Mouse (Mus musculus): ENCODE measurements around the gene Nampt. TPM values are rescaled to one million over a fixed set of nuclear protein-coding genes. Genes with fewer than 3 reads are reported as not detected.
A peak's percentile ranks its signal among the peaks of the same experiment; 100 is the strongest.

Nampt gene
- polyA plus RNA-seq, 1 experiment from 2014 or later: 26.6 TPM

DNA sequence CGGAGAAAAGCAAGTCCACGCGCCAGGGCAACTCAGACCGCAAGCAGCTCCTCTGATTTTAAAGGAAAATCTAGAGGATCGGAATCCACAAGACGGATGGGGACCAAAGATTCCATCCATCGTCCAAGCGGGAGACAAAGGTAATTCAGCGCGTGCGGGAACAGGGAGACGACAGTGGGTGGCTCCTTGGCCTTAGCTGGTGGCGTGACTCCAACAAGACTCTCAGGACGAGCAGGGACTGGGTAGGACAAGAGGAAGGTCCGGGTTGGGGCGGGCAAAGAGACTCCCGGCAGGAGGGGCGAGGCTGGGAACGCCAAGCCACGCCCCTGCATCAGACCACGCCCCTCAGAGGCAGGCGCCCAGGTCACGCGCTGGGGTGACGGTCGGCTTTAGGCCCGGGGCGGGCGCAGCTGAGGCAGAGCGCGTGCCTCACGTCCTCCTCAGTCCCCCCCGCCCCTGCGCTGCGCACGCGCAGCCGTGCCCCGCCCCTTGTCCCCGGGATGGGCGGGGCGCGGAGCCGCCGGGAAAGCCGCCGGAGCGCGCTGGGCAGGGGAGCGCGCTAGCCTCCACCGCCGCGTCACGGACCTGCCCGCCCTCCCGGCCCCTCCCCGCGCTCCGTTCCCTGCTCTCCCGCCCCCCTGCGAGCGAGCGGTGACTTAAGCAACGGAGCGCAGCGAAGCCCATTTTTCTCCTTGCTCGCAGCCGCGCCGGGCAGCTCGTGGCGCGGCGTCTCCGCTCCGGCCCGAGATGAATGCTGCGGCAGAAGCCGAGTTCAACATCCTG is 669 bp downstream of the Nampt start:
- no peaks in the 10 kb centered on the region; the same call in 1 of the 2 replicates for H3K4me1 ChIP-seq (ENCODE audit: control insufficient read depth, insufficient read depth, low read length)
- ATAC-seq (ENCODE audit: low read depth) (peak; percentile 96), DNase-seq (ENCODE audit: low spot score) (peak; percentile 98)
- peak overlapping the region; percentile 56 for H3K4me2 ChIP-seq (ENCODE audit: low read depth, low read length)
- H3K27ac ChIP-seq (replicated peaks; ENCODE audit: low read depth, low read length): peak overlapping the region; percentile 97
- peaks cover 11% of the 10 kb centered on the region; the same call in 1 of the 2 replicates for H3K36me3 ChIP-seq (ENCODE audit: control insufficient read depth, insufficient read depth, low read length)
- no peaks in the 10 kb centered on the region for H3K27me3 ChIP-seq (replicated peaks; ENCODE audit: control insufficient read depth, insufficient read depth, low read length)
- peak overlapping the region; percentile 68 for H3K4me3 ChIP-seq (ENCODE audit: low read depth, low read length)
- WGBS: under 1% methylated on average over 18 of the region's 80 CpGs
- peak overlapping the region; percentile 73 for H3K9ac ChIP-seq (ENCODE audit: low read depth, low read length)
- no peaks in the 10 kb centered on the region for H3K9me3 ChIP-seq (ENCODE audit: control insufficient read depth, low read length)

DNA sequence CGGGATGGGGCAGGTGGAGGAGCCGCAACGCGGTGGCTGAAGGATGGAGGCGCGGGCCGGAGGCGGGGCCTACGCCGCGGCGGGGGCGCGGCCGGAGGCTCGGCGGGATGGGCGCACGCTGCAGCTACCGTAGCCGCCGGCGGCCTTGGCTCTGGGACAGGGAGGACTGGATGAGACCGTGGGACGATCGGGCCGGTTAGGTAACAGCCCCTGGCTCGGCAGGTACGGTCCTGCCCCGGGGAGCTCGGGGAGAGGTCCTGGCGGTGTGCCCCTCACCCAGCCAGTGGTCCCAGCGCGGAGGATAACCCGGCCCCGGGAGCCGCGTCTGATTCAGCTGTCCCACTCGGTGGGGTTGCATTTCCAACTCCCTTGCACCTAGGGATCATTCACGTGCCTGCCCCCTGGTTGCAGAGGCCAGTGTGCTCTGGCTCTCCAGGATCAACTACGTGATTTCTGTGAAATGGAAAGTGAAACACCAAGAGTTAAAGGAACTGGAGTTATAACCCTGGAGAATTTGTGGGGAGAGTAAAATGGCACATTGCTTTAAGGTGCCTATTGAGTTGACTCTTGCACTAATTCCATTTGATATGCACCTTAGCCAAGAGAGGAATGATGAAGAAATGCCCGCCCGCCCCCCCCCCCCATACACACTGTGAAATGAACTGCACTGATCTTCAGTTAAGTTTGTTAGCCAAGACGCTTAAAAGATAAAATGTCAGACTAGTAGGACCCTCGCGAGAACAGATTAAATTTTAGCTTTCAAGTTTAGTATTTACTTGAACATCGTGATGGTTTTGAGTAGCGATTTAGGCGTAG is 1.6 kb downstream of the Nampt start:
- Histone ChIP-seq H3K9ac (ENCODE audit: low read depth, low read length) (peak overlapping the region; percentile 73), H3K27ac (replicated peaks; ENCODE audit: low read depth, low read length) (peak overlapping the region; percentile 97), H3K27me3 (replicated peaks; ENCODE audit: control insufficient read depth, insufficient read depth, low read length) (no peaks in the 10 kb centered on the region), H3K4me1 (ENCODE audit: control insufficient read depth, insufficient read depth, low read length) (no peaks in the 10 kb centered on the region; the same call in 1 of the 2 replicates), H3K4me2 (ENCODE audit: low read depth, low read length) (peak overlapping the region; percentile 56), H3K9me3 (ENCODE audit: control insufficient read depth, low read length) (no peaks in the 10 kb centered on the region), H3K36me3 (ENCODE audit: control insufficient read depth, insufficient read depth, low read length) (peaks cover 11% of the 10 kb centered on the region; the same call in 1 of the 2 replicates), H3K4me3 (ENCODE audit: low read depth, low read length) (peak overlapping the region; percentile 68)
- peak; percentile 78 for ATAC-seq (ENCODE audit: low read depth)
- WGBS: 3% methylated on average over 18 of the region's 49 CpGs
- DNase-seq (ENCODE audit: low spot score): peak; percentile 62

DNA sequence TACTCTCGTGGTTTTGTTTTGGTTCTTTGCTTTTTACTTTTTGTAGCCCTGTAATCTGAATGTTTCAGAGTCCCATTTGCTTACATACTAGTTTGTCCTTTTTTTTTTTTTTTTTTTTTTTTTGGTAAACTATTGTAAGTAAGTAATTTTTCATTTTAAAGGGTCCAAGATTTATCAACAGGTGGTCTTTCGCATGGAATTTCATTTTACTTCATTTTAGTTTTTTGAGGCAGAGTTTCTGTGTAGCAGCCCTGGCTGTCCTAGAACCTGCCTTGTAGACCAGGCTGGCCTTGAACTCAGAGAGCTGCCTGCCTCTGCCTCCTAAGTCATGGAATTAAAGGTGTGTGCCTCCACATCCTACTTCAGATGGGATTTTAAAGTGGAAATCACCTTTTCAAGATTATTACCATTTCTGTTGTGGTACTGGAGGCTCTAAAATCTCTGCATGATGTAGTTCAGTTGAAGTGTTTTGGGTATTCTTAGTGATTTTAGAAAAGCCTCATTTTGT is 2.2 kb downstream of the Nampt start:
- WGBS: 39% methylated on average over 2 of the region's 2 CpGs
- Histone ChIP-seq H3K4me1 (ENCODE audit: control insufficient read depth, insufficient read depth, low read length) (no peaks in the 10 kb centered on the region; the same call in 1 of the 2 replicates), H3K4me3 (ENCODE audit: low read depth, low read length) (peak overlapping the region; percentile 68), H3K27me3 (replicated peaks; ENCODE audit: control insufficient read depth, insufficient read depth, low read length) (no peaks in the 10 kb centered on the region), H3K4me2 (ENCODE audit: low read depth, low read length) (peak overlapping the region; percentile 56), H3K27ac (replicated peaks; ENCODE audit: low read depth, low read length) (no peak overlapping the region), H3K9me3 (ENCODE audit: control insufficient read depth, low read length) (no peaks in the 10 kb centered on the region), H3K36me3 (ENCODE audit: control insufficient read depth, insufficient read depth, low read length) (peaks cover 11% of the 10 kb centered on the region; the same call in 1 of the 2 replicates), H3K9ac (ENCODE audit: low read depth, low read length) (peak overlapping the region; percentile 73)
- no peak for DNase-seq (ENCODE audit: low spot score)
- no peak for ATAC-seq (ENCODE audit: low read depth)

DNA sequence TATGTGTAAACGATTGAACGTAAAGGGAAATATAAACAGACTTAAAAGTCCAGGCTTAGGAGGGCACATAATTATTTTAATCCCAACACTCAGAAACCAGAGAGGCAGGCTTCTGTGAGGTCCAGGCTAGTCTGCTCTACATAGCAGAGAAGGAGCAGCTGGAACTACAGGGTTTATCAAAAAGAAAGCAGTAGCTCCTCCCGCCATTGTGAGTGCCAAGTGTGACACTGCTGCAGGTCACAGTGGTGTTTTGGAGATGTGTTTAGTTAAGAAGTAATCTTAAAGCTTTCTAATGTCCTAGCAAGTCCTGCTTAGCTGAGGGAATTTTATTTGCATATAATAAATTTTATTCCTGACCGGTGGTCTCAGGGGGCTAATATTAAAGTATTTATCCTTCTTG is 2.7 kb downstream of the Nampt start:
- DNase-seq (ENCODE audit: low spot score): no peak
- H3K36me3 ChIP-seq (ENCODE audit: control insufficient read depth, insufficient read depth, low read length): peaks cover 11% of the 10 kb centered on the region; the same call in 1 of the 2 replicates
- H3K4me2 ChIP-seq (ENCODE audit: low read depth, low read length): no peak overlapping the region
- ATAC-seq (ENCODE audit: low read depth): no peak
- H3K27me3 ChIP-seq (replicated peaks; ENCODE audit: control insufficient read depth, insufficient read depth, low read length): no peaks in the 10 kb centered on the region
- 64% methylated on average over 4 of the region's 4 CpGs for WGBS
- H3K9ac ChIP-seq (ENCODE audit: low read depth, low read length): no peak overlapping the region
- H3K4me3 ChIP-seq (ENCODE audit: low read depth, low read length): no peak overlapping the region
- H3K9me3 ChIP-seq (ENCODE audit: control insufficient read depth, low read length): no peaks in the 10 kb centered on the region
- no peaks in the 10 kb centered on the region; the same call in 1 of the 2 replicates for H3K4me1 ChIP-seq (ENCODE audit: control insufficient read depth, insufficient read depth, low read length)
- no peak overlapping the region for H3K27ac ChIP-seq (replicated peaks; ENCODE audit: low read depth, low read length)

DNA sequence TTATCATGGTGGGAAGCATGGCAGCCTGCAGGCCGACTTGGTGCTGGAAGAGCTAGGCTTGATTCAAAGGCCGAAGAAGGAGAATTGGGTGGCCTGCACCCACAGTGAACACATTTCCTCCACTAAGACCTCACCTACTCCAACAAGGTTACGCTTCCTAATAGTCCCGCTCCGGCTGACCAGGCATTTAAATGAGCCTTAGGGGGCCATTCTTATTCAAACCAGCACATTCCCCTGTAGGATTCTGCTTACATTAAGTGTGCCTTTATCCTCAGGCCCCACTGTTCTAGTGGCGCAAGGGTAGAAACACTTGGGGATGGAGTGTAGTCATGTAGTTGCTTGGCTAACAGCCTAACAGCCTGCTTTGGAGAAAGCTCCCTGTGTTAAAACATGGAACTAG is 5.2 kb downstream of the Nampt start:
- Histone ChIP-seq H3K27ac (replicated peaks; ENCODE audit: low read depth, low read length) (no peak overlapping the region), H3K36me3 (ENCODE audit: control insufficient read depth, insufficient read depth, low read length) (peaks cover 11% of the 10 kb centered on the region; the same call in 1 of the 2 replicates), H3K4me1 (ENCODE audit: control insufficient read depth, insufficient read depth, low read length) (no peaks in the 10 kb centered on the region; the same call in 1 of the 2 replicates), H3K4me2 (ENCODE audit: low read depth, low read length) (no peak overlapping the region), H3K27me3 (replicated peaks; ENCODE audit: control insufficient read depth, insufficient read depth, low read length) (no peaks in the 10 kb centered on the region), H3K4me3 (ENCODE audit: low read depth, low read length) (no peak overlapping the region), H3K9ac (ENCODE audit: low read depth, low read length) (no peak overlapping the region), H3K9me3 (ENCODE audit: control insufficient read depth, low read length) (no peaks in the 10 kb centered on the region)
- DNase-seq (ENCODE audit: low spot score): no peak
- ATAC-seq (ENCODE audit: low read depth): no peak
- WGBS: 85% methylated on average over 6 of the region's 6 CpGs

DNA sequence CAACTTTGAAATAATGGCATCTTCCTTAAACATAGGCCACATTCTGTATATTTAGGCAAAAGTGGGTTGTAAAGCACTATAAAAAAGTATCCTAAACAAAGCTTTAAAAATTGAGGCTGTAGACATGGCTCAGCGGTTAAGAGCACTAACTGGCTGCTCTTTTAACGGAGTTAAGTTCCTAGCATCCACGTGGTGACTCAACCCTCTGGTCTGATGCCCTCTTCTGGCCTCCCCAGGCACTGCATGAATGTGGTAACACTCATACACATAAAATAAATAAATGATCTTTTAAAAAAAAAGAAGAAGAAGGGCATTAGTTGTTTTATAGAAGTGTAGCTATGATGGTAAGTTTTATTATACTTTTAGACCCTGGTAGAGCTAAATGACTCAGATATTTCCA is 7.6 kb downstream of the Nampt start:
- Histone ChIP-seq H3K4me3 (ENCODE audit: low read depth, low read length) (no peak overlapping the region), H3K9ac (ENCODE audit: low read depth, low read length) (no peak overlapping the region), H3K27ac (replicated peaks; ENCODE audit: low read depth, low read length) (no peak overlapping the region), H3K4me1 (ENCODE audit: control insufficient read depth, insufficient read depth, low read length) (no peaks in the 10 kb centered on the region; the same call in 1 of the 2 replicates), H3K36me3 (ENCODE audit: control insufficient read depth, insufficient read depth, low read length) (peaks cover 14% of the 10 kb centered on the region; the same call in 1 of the 2 replicates), H3K9me3 (ENCODE audit: control insufficient read depth, low read length) (no peaks in the 10 kb centered on the region), H3K4me2 (ENCODE audit: low read depth, low read length) (no peak overlapping the region), H3K27me3 (replicated peaks; ENCODE audit: control insufficient read depth, insufficient read depth, low read length) (no peaks in the 10 kb centered on the region)
- 34% methylated on average over 3 of the region's 3 CpGs for WGBS
- ATAC-seq (ENCODE audit: low read depth): no peak
- peak; percentile 36 for DNase-seq (ENCODE audit: low spot score)

DNA sequence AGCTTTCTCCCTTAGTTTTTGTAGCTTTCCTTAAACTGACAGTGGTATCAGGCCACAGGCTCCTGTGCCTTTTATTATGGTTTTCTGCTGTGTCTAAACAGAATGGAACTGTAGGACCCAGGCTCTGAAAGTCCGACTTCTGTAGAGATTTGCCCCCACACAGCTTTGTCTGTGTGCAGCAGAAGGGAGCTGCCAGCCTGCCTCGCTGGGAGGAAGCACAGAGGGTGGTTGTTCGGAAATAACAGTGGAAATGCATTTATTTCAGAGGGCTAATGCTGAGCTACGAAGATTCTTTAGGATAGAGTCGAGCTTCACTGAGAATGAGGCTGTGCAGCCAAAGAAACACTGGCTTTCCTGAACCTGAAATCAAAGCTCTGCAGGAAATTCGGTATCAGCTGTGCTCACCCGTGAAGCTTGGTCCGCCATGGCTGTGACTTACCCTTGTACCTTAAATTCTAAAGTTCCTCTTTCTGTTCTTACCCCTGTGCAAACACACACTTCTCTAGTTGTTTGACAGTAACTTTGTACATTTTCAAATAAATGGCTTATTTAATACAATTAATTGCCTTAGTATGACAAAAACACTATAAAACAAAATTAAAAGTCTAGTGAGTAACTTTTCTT is 8.9 kb downstream of the Nampt start:
- Histone ChIP-seq H3K9ac (ENCODE audit: low read depth, low read length) (no peak overlapping the region), H3K9me3 (ENCODE audit: control insufficient read depth, low read length) (no peaks in the 10 kb centered on the region), H3K27me3 (replicated peaks; ENCODE audit: control insufficient read depth, insufficient read depth, low read length) (no peaks in the 10 kb centered on the region), H3K4me2 (ENCODE audit: low read depth, low read length) (no peak overlapping the region), H3K4me1 (ENCODE audit: control insufficient read depth, insufficient read depth, low read length) (no peaks in the 10 kb centered on the region; the same call in 1 of the 2 replicates), H3K36me3 (ENCODE audit: control insufficient read depth, insufficient read depth, low read length) (peaks cover 16% of the 10 kb centered on the region), H3K4me3 (ENCODE audit: low read depth, low read length) (no peak overlapping the region), H3K27ac (replicated peaks; ENCODE audit: low read depth, low read length) (no peak overlapping the region)
- DNase-seq (ENCODE audit: low spot score) (no peak), ATAC-seq (ENCODE audit: low read depth) (no peak)
- WGBS: 67% methylated on average over 8 of the region's 8 CpGs
